ENCODE assay signal across 9 mouse cellular contexts in the genomic region with DNA sequence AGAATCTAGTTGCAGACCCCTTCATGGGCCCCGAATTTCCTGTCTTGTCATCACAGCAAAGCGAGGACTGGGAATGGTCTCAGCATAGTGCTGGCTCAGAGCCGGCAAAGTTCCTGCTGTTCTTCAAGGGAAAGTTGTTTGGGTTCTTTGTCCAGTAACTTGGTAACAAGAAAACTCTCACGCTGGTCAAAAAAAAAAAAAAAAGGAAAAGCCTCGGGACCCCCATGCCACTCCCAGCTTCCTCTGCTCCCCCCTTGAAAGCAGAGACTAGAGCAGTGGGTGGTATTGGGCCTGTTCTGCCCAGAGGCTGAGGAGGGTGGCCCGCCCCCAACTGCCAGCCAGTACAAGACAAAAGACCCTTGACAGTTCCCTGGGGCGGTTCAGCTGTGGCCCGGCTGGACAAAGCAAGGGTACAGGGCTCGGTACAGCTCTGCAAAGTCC. TPM values are rescaled to one million over a fixed set of nuclear protein-coding genes. Genes with fewer than 3 reads are reported as not detected.
DNase-seq lines count a peak whose midpoint lies in the region; ATAC-seq and TF ChIP-seq lines count a peak whose summit lies in the region.
"Had no signal": no experiment of that assay in that cellular context is flagged by ENCODE, and none has a peak within 500 bp of the region (broad histone marks: within the 10 kb centered on the region; RNA-seq: fewer than 3 reads in every experiment).

No protein-coding gene starts in this region.

- intact Hi-C loops in left cerebral cortex, adult 2 months (cut with DNase I): no loop called here

- peak; percentile 62 for ATAC-seq in hindbrain, embryonic 14.5 days (ENCODE audit: low FRiP score)
- ATAC-seq in midbrain, postnatal 0 days (ENCODE audit: low FRiP score): peak; percentile 59

- H3K9ac ChIP-seq in hindbrain, embryonic 14.5 days: peak overlapping the region; percentile 86
- peak overlapping the region; percentile 70; the same call in 1 of the 2 replicates for H3K9ac ChIP-seq in midbrain, postnatal 0 days (replicated peaks; ENCODE audit: low read length, poor library complexity, severe bottlenecking)

- no peaks in the 10 kb centered on the region for H3K36me3 ChIP-seq in hindbrain, embryonic 14.5 days (replicated peaks; ENCODE audit: control insufficient read depth, insufficient read depth)
- H3K36me3 ChIP-seq in midbrain, postnatal 0 days (ENCODE audit: insufficient read depth, low read length): no peaks in the 10 kb centered on the region

- no peak overlapping the region for H3K4me3 ChIP-seq in left cerebral cortex, adult 2 months
- H3K4me3 ChIP-seq in hindbrain, embryonic 14.5 days (replicated peaks; ENCODE audit: low read length): peak overlapping the region; percentile 66
- peak overlapping the region; percentile 55; the same call in 1 of the 2 replicates for H3K4me3 ChIP-seq in midbrain, postnatal 0 days (ENCODE audit: low read depth, low read length)

- DNase-seq in left cerebral cortex, adult 2 months (ENCODE audit: extremely low spot score in 1 of 2, low spot score in 2 of 2): peak in 1 of 2 experiments; percentile 38
- DNase-seq in left cerebral cortex, adult 11 months (ENCODE audit: low spot score): no peak
- DNase-seq in embryo, embryonic 9.5 days (ENCODE audit: extremely low spot score): peak; percentile 55
- peak; percentile 63 for DNase-seq in hindbrain, embryonic 14.5 days (ENCODE audit: low spot score)
- DNase-seq in midbrain, postnatal 0 days (ENCODE audit: low spot score): peak; percentile 81
- DNase-seq in c-Kit-positive CD71-positive TER-119-positive erythroid progenitor cells, embryonic 14.5 days (ENCODE audit: low spot score): no peak
- DNase-seq in urinary bladder, postnatal 4 days (ENCODE audit: low spot score in 2 of 2): no peak
- DNase-seq in gastrocnemius, postnatal 10 days: no peak

- peak overlapping the region; percentile 83 for H3K4me2 ChIP-seq in hindbrain, embryonic 14.5 days (replicated peaks)
- peak overlapping the region; percentile 86 for H3K4me2 ChIP-seq in midbrain, postnatal 0 days (ENCODE audit: low read depth, low read length, poor library complexity, severe bottlenecking)

- no peaks in the 10 kb centered on the region for H3K9me3 ChIP-seq in hindbrain, embryonic 14.5 days (ENCODE audit: control insufficient read depth, low read length)
- H3K9me3 ChIP-seq in midbrain, postnatal 0 days (ENCODE audit: low read length): no peaks in the 10 kb centered on the region

- no peak for TF ChIP-seq CTCF in left cerebral cortex, adult 2 months (IDR thresholded peaks at IDR 0.05)
- no peak for TF ChIP-seq CTCF in midbrain, postnatal 0 days (IDR thresholded peaks at IDR 0.05)

- H3K27ac ChIP-seq in left cerebral cortex, adult 2 months: peak overlapping the region; percentile 94; the same call in 1 of the 2 replicates
- H3K27ac ChIP-seq in hindbrain, embryonic 14.5 days: peak overlapping the region; percentile 92
- H3K27ac ChIP-seq in midbrain, postnatal 0 days (ENCODE audit: low read depth, low read length): peak overlapping the region; percentile 74

- no peaks in the 10 kb centered on the region for H3K27me3 ChIP-seq in hindbrain, embryonic 14.5 days (ENCODE audit: control insufficient read depth, insufficient read depth, low read length)
- H3K27me3 ChIP-seq in midbrain, postnatal 0 days (ENCODE audit: insufficient read depth, low read length): no peaks in the 10 kb centered on the region

- 3% methylated on average over 9 of the region's 9 CpGs for WGBS in hindbrain, embryonic 14.5 days
- 6% methylated on average over 9 of the region's 9 CpGs for WGBS in midbrain, postnatal 0 days

- peaks cover 38% of the 10 kb centered on the region for H3K4me1 ChIP-seq in hindbrain, embryonic 14.5 days (replicated peaks; ENCODE audit: control insufficient read depth, insufficient read depth, low read length)
- H3K4me1 ChIP-seq in midbrain, postnatal 0 days (ENCODE audit: insufficient read depth, low read length): peaks cover 13% of the 10 kb centered on the region

RNA-seq across cellular contexts. Expression of gene Nkain4, which starts 1.7 kb away (rescaled TPM):
- total RNA-seq in left cerebral cortex, adult 2 months (2021): 10 to 100 TPM; 38.9 to 44.7 TPM
- 78.6 and 85.5 TPM in 2 replicates for polyA plus RNA-seq in hindbrain, embryonic 14.5 days (2014; fragmentation: Nextera tagmentation; extraction: Ambion mirVana)
- 40.4 and 59.5 TPM in 2 replicates for total RNA-seq in midbrain, postnatal 0 days (2014; rRNA removed)
- polyA plus RNA-seq in midbrain, postnatal 0 days (2015; fragmentation: Nextera tagmentation; extraction: Ambion mirVana): 95.5 and 111 TPM in 2 replicates
- 1 to 10 TPM; 1.4 to 2.2 TPM for total RNA-seq in gastrocnemius, postnatal 10 days (2021)

RNA-seq across cellular contexts. Expression of gene Arfgap1, which starts 14.3 kb away (rescaled TPM):
- 100 to 1,000 TPM; 135 to 155 TPM for total RNA-seq in left cerebral cortex, adult 2 months (2021)
- polyA plus RNA-seq in hindbrain, embryonic 14.5 days (2014; fragmentation: Nextera tagmentation; extraction: Ambion mirVana): 88.2 and 96.2 TPM in 2 replicates
- total RNA-seq in midbrain, postnatal 0 days (2014; rRNA removed): 94.1 and 123 TPM in 2 replicates
- polyA plus RNA-seq in midbrain, postnatal 0 days (2015; fragmentation: Nextera tagmentation; extraction: Ambion mirVana): 124 and 132 TPM in 2 replicates
- total RNA-seq in gastrocnemius, postnatal 10 days (2021): 10 to 100 TPM; 37.9 to 54.0 TPM

RNA-seq across cellular contexts. Expression of gene Birc7, which starts 23.9 kb away (rescaled TPM):
- under 1 TPM in 1 of 2 experiments, not detected in 1; 0.23 TPM for total RNA-seq in left cerebral cortex, adult 2 months (2021)
- 0.33 TPM in 1 of 2 replicates, not detected in the other for polyA plus RNA-seq in hindbrain, embryonic 14.5 days (2014; fragmentation: Nextera tagmentation; extraction: Ambion mirVana)
- not detected in 2 replicates for total RNA-seq in midbrain, postnatal 0 days (2014; rRNA removed)
- 0.10 and 0.28 TPM in 2 replicates for polyA plus RNA-seq in midbrain, postnatal 0 days (2015; fragmentation: Nextera tagmentation; extraction: Ambion mirVana)
- not detected for total RNA-seq in gastrocnemius, postnatal 10 days (2021)
- polyA plus RNA-seq: large intestine, adult 2 months had no signal

RNA-seq across cellular contexts. Expression of gene Ythdf1, which starts 32.0 kb away (rescaled TPM):
- total RNA-seq in left cerebral cortex, adult 2 months (2021): 10 to 100 TPM; 50.5 to 60.8 TPM
- polyA plus RNA-seq in hindbrain, embryonic 14.5 days (2014; fragmentation: Nextera tagmentation; extraction: Ambion mirVana): 50.0 and 56.6 TPM in 2 replicates
- total RNA-seq in midbrain, postnatal 0 days (2014; rRNA removed): 32.2 and 38.9 TPM in 2 replicates
- polyA plus RNA-seq in midbrain, postnatal 0 days (2015; fragmentation: Nextera tagmentation; extraction: Ambion mirVana): 50.1 and 56.6 TPM in 2 replicates
- 10 to 100 TPM; 34.3 to 38.9 TPM for total RNA-seq in gastrocnemius, postnatal 10 days (2021)

RNA-seq across cellular contexts. Expression of gene Col20a1, which starts 33.6 kb away (rescaled TPM):
- 1 to 10 TPM; 2.2 to 2.5 TPM for total RNA-seq in left cerebral cortex, adult 2 months (2021)
- polyA plus RNA-seq in hindbrain, embryonic 14.5 days (2014; fragmentation: Nextera tagmentation; extraction: Ambion mirVana): 0.33 and 0.74 TPM in 2 replicates
- total RNA-seq in midbrain, postnatal 0 days (2014; rRNA removed): 0.44 and 0.52 TPM in 2 replicates
- polyA plus RNA-seq in midbrain, postnatal 0 days (2015; fragmentation: Nextera tagmentation; extraction: Ambion mirVana): 0.13 and 0.14 TPM in 2 replicates
- total RNA-seq in gastrocnemius, postnatal 10 days (2021): 1 to 10 TPM; 6.1 to 7.6 TPM

Comparison
In these comparisons a context has a peak if more than half of its experiments do, and no peak if none do; other contexts are left out.
1. DNase-seq: peak in embryo, embryonic 9.5 days (single experiment), hindbrain, embryonic 14.5 days (single experiment) and midbrain, postnatal 0 days (single experiment); none in left cerebral cortex, adult 11 months (single experiment), c-Kit-positive CD71-positive TER-119-positive erythroid progenitor cells, embryonic 14.5 days (single experiment), urinary bladder, postnatal 4 days (0 of 2) and gastrocnemius, postnatal 10 days (single experiment).
2. RNA of gene Nkain4, which starts 1.7 kb away (total RNA-seq): 40.4 to 59.5 TPM in midbrain, postnatal 0 days and 38.9 to 44.7 TPM in left cerebral cortex, adult 2 months; 1.4 to 2.2 TPM in gastrocnemius, postnatal 10 days; every median in the first group is over 10 times any median in the second.
3. Peak in every context shown above with its lines, with median percentiles within 50 percentile points of each other: H3K27ac ChIP-seq.